Mouse (Mus musculus) kidney, adult 2 months (tissue): Measurements from ENCODE around the gene Irx3.

Experiments used
- CTCF ChIP-seq: fragments of 200-500 bp; conservative IDR thresholded peaks from 2 replicates; pipeline ENCODE4 v1.5.1; 2011; ENCODE audit warnings: low read depth, mild to moderate bottlenecking, control low read depth, low read length, moderate library complexity, mixed read lengths; ENCODE audit not compliant: insufficient read depth, insufficient read length
- POLR2A ChIP-seq: fragments of 200-500 bp; IDR thresholded peaks from one replicate; pipeline ENCODE4 v1.6.1; 2011; ENCODE audit warnings: low read depth, low read length, control low read depth

DNA sequence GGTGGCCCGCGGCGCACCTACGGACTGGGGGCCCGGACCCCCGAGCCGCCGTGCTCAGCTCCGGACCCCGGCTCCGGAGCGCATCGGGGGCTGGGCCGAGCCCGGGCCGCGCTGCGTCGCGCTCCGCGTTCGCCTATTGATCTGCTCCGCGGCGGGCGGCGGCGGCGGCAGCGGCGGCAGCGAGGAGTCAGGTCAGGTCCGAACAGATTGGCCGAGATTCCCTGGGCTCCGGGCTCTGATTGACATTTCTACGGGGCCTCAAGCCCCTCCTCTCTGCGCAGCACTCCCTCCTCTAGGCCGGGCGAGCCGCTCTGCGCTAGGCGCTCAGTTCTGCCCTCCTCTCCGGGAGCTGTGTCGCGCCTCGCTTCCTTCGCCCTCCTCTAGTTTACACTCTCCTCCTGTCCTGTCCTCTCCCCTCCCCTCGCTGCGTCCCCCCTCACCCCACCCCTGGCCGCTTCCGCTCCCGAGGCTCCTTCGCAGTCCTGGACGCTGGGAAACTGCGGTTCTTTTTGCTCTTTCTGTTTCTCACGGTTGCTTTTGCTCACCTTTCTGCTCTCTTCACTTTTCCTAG lies 541 bp downstream of the Irx3 start:
- no peak for TF ChIP-seq CTCF
- TF ChIP-seq POLR2A, result peak; percentile 82
